Mouse (Mus musculus): ENCODE measurements around the gene Casq1.
"Not testable (repeated sequence)": the region's sequence is repeated elsewhere in the genome, so short reads cannot be mapped to it uniquely, and the experiment has no call there.

The Casq1 gene

GRCm38 (mm10) chr1:172219451-172220406 lies at the start of gene Casq1:
Casq1 (minus strand) TSS chr1:172219868.
- no peak for DNase-seq (ENCODE audit: low read depth, low spot score)

- DNase-seq (ENCODE audit: low read depth, low spot score), result no peak
These were observed 41.9 kb upstream of the Casq1 start, which contains the start of gene Igsf8 for GRCm38 (mm10) chr1:172261477-172262078. Igsf8 (plus strand) TSS chr1:172261641.

GRCm38 (mm10) chr1:172258314-172258713 lies 38.6 kb upstream of the Casq1 start, which contains the start of gene Atp1a4:
Atp1a4 (minus strand) TSS chr1:172258414.
- DNase-seq (ENCODE audit: low read depth, low spot score), result no peak

- peak; percentile 42 for DNase-seq (ENCODE audit: low read depth, low spot score)
These were observed 28.0 kb upstream of the Casq1 start for GRCm38 (mm10) chr1:172247679-172248078.

- DNase-seq (ENCODE audit: low read depth, low spot score), result no peak
These were observed 27.5 kb upstream of the Casq1 start for GRCm38 (mm10) chr1:172247216-172247615.

GRCm38 (mm10) chr1:172244645-172245044 lies 25.0 kb upstream of the Casq1 start:
- not testable (repeated sequence) for DNase-seq (ENCODE audit: low read depth, low spot score)

GRCm38 (mm10) chr1:172243547-172244205 lies 24.0 kb upstream of the Casq1 start:
- no peak for DNase-seq (ENCODE audit: low read depth, low spot score)

- no peak for DNase-seq (ENCODE audit: low read depth, low spot score)
These were observed 22.7 kb upstream of the Casq1 start for GRCm38 (mm10) chr1:172242401-172242800.

- DNase-seq (ENCODE audit: low read depth, low spot score), result no peak
These were observed 21.5 kb upstream of the Casq1 start for GRCm38 (mm10) chr1:172240945-172241708.

GRCm38 (mm10) chr1:172229215-172229614 lies 9.5 kb upstream of the Casq1 start:
- DNase-seq (ENCODE audit: low read depth, low spot score), result no peak

- no peak for DNase-seq (ENCODE audit: low read depth, low spot score)
These were observed 8.5 kb upstream of the Casq1 start for GRCm38 (mm10) chr1:172228209-172228608.

GRCm38 (mm10) chr1:172221297-172222063 lies 1.8 kb upstream of the Casq1 start:
- no peak for DNase-seq (ENCODE audit: low read depth, low spot score)

- no peak for DNase-seq (ENCODE audit: low read depth, low spot score)
These were observed 746 bp upstream of the Casq1 start for GRCm38 (mm10) chr1:172220414-172220813.

- no peak for DNase-seq (ENCODE audit: low read depth, low spot score)
These were observed 1.3 kb downstream of the Casq1 start for GRCm38 (mm10) chr1:172218164-172218910.

- peak; percentile 86 for DNase-seq (ENCODE audit: low read depth, low spot score)
These were observed 2.5 kb downstream of the Casq1 start for GRCm38 (mm10) chr1:172217148-172217547.

- DNase-seq (ENCODE audit: low read depth, low spot score), result no peak
These were observed 4.9 kb downstream of the Casq1 start for GRCm38 (mm10) chr1:172214748-172215147.

- DNase-seq (ENCODE audit: low read depth, low spot score), result no peak
These were observed 5.9 kb downstream of the Casq1 start for GRCm38 (mm10) chr1:172213771-172214170.

- no peak for DNase-seq (ENCODE audit: low read depth, low spot score)
These were observed 6.9 kb downstream of the Casq1 start for GRCm38 (mm10) chr1:172212776-172213175.

- no peak for DNase-seq (ENCODE audit: low read depth, low spot score)
These were observed 12.5 kb downstream of the Casq1 start for GRCm38 (mm10) chr1:172207111-172207584.

All from CD4-positive helper T cell, adult 2 months (primary cell).